Mouse (Mus musculus): ENCODE measurements around the gene Slx1b. TPM values are rescaled to one million over a fixed set of nuclear protein-coding genes. Genes with fewer than 3 reads are reported as not detected.
A peak's percentile ranks its signal among the peaks of the same experiment; 100 is the strongest.

Gene Slx1b
- total and polyA plus RNA-seq, 2 experiments from 2014 or later = 8.6 to 17.6 TPM

DNA sequence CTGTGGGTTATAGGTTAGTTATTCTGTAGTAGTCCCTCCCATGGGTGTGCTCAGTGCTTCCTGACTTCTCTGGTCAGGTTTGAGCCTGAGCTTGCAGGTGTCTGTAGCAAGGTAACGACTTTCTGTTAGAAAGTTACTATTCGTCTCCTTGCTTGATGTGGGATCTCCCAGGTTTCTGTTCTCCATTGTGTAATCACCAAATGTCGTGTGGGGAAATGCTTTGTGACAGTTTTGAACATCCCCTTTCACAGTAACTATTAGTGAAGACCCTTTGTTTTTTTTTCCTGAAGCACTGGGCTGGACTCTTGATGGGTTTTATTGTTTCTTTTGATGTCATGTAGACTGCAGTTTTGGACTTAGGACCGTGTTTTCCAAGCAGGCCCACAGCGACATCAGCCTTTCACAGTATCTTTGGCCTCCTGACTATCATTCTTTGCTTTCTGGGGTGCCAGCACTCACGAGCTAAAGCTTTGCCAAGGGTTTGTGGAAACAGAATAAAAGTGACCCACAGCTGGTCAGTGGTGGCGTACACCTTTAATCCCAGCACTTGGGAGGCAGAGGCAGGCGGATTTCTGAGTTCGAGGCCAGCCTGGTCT, 28.0 kb downstream of the Slx1b start:
- no peaks in the 10 kb centered on the region for H3K27me3 ChIP-seq (ENCODE audit: insufficient read depth, low read length)
- no peak for TF ChIP-seq CTCF (IDR thresholded peaks at IDR 0.05; ENCODE audit: low read depth)
- no peaks in the 10 kb centered on the region for H3K4me1 ChIP-seq (ENCODE audit: insufficient read depth, low read length)
- no peaks in the 10 kb centered on the region for H3K9me3 ChIP-seq (ENCODE audit: low read length)
- H3K36me3 ChIP-seq (ENCODE audit: insufficient read depth, low read length) = peaks cover 36% of the 10 kb centered on the region
- DNase-seq (ENCODE audit: low spot score) (no peak), ATAC-seq (no peak)
- WGBS = 85% methylated on average over 9 of the region's 9 CpGs
- H3K4me2 ChIP-seq (ENCODE audit: low read depth, low read length) = no peak overlapping the region
- no peak overlapping the region for H3K9ac ChIP-seq (replicated peaks; ENCODE audit: low read length)
- no peak overlapping the region for H3K27ac ChIP-seq
- H3K4me3 ChIP-seq (ENCODE audit: low read length) = no peak overlapping the region

DNA sequence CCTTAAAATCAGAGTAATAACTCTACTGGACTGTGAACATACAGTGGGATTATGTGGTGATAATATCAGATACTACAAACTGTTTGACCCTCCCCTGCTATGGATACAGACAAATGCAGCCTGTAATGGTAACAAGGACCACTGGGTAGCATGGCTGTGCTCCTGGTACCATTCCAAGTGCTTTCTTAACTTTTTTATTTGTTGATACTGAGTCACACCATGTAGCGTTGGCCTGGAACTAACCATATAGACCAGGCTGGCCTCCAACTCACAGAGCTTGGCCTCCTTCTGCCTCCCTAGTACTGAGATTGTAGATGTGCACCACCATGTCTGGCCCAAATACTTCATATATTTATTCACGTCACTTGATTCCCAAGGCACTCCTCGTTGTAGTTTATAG, 30.3 kb downstream of the Slx1b start:
- H3K9me3 ChIP-seq (ENCODE audit: low read length) = no peaks in the 10 kb centered on the region
- no peak for ATAC-seq
- no peak for TF ChIP-seq CTCF (IDR thresholded peaks at IDR 0.05; ENCODE audit: low read depth)
- no peak overlapping the region for H3K4me2 ChIP-seq (ENCODE audit: low read depth, low read length)
- no peaks in the 10 kb centered on the region for H3K4me1 ChIP-seq (ENCODE audit: insufficient read depth, low read length)
- no peaks in the 10 kb centered on the region for H3K27me3 ChIP-seq (ENCODE audit: insufficient read depth, low read length)
- no peak for DNase-seq (ENCODE audit: low spot score)
- H3K27ac ChIP-seq = no peak overlapping the region
- WGBS = 93% methylated on average over 3 of the region's 3 CpGs
- H3K36me3 ChIP-seq (ENCODE audit: insufficient read depth, low read length) = peaks cover 22% of the 10 kb centered on the region
- H3K9ac ChIP-seq (replicated peaks; ENCODE audit: low read length) = no peak overlapping the region
- H3K4me3 ChIP-seq (ENCODE audit: low read length) = no peak overlapping the region

DNA sequence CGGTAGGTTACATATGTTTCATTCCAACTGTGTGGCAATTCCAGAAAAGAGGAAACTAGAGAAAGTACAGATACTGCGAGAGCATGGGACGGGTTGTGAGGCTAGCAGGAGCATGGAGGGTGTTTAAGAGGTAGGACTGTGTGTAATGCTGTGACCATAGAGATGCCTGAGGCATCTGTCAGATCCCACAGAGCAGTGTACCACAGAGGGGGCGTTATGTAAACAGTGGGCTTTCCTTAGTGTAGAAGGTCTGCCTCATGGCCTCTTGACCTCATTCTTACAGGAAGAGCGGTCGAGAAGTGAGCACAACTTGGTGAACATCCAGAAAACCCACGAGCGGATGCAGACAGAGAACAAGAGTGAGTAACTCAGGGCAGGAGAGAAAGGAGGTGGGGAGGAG, 31.9 kb downstream of the Slx1b start:
- ATAC-seq (no peak), DNase-seq (ENCODE audit: low spot score) (no peak)
- H3K4me2 ChIP-seq (ENCODE audit: low read depth, low read length) = no peak overlapping the region
- no peak overlapping the region for H3K4me3 ChIP-seq (ENCODE audit: low read length)
- H3K9me3 ChIP-seq (ENCODE audit: low read length) = no peaks in the 10 kb centered on the region
- H3K9ac ChIP-seq (replicated peaks; ENCODE audit: low read length) = no peak overlapping the region
- WGBS = 72% methylated on average over 8 of the region's 8 CpGs
- no peaks in the 10 kb centered on the region for H3K27me3 ChIP-seq (ENCODE audit: insufficient read depth, low read length)
- H3K36me3 ChIP-seq (ENCODE audit: insufficient read depth, low read length) = peaks cover 21% of the 10 kb centered on the region
- H3K4me1 ChIP-seq (ENCODE audit: insufficient read depth, low read length) = no peaks in the 10 kb centered on the region
- H3K27ac ChIP-seq = no peak overlapping the region
- no peak for TF ChIP-seq CTCF (IDR thresholded peaks at IDR 0.05; ENCODE audit: low read depth)

DNA sequence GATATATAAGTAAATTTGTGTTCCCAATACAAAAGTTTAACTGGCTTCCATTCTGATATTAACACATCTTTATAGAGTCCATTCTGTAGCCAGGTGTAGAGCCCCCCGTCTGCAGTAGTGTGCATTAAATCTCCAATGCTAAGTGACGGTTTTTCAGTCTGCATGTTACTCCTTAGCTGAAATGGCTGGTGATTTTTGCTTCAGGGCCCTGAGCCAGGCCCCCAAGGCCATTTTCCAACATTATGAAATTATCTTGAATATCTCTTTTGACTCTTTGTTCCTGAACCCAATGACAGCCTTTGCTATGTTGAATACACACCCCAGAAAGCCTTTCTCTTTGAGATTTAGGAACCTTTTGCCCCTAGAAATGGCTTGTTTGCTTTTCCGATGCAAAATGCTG, 35.8 kb downstream of the Slx1b start:
- 92% methylated on average over 3 of the region's 3 CpGs for WGBS
- TF ChIP-seq CTCF (IDR thresholded peaks at IDR 0.05; ENCODE audit: low read depth) = no peak
- DNase-seq (ENCODE audit: low spot score) = no peak

GRCm38 (mm10) chr7:126657522-126657921, 38.1 kb downstream of the Slx1b start:
- Histone ChIP-seq H3K36me3 (ENCODE audit: insufficient read depth, low read length) (no peaks in the 10 kb centered on the region), H3K4me3 (ENCODE audit: low read length) (no peak overlapping the region), H3K27me3 (ENCODE audit: insufficient read depth, low read length) (no peaks in the 10 kb centered on the region), H3K9me3 (ENCODE audit: low read length) (no peaks in the 10 kb centered on the region), H3K4me2 (ENCODE audit: low read depth, low read length) (no peak overlapping the region), H3K27ac (no peak overlapping the region), H3K9ac (replicated peaks; ENCODE audit: low read length) (no peak overlapping the region), H3K4me1 (ENCODE audit: insufficient read depth, low read length) (no peaks in the 10 kb centered on the region)
- no peak for TF ChIP-seq CTCF (IDR thresholded peaks at IDR 0.05; ENCODE audit: low read depth)
- ATAC-seq (no peak), DNase-seq (ENCODE audit: low spot score) (peak; percentile 10)
- 91% methylated on average over 1 of the region's 1 CpGs for WGBS

More for the DNA sequence above, 35.8 kb downstream of the Slx1b start:
- Histone ChIP-seq H3K4me3 (ENCODE audit: low read length) (no peak overlapping the region), H3K27me3 (ENCODE audit: insufficient read depth, low read length) (no peaks in the 10 kb centered on the region), H3K9me3 (ENCODE audit: low read length) (no peaks in the 10 kb centered on the region), H3K36me3 (ENCODE audit: insufficient read depth, low read length) (peaks cover 3% of the 10 kb centered on the region; the same call in 1 of the 2 replicates), H3K27ac (no peak overlapping the region), H3K4me2 (ENCODE audit: low read depth, low read length) (no peak overlapping the region), H3K9ac (replicated peaks; ENCODE audit: low read length) (no peak overlapping the region), H3K4me1 (ENCODE audit: insufficient read depth, low read length) (no peaks in the 10 kb centered on the region)
- ATAC-seq = no peak

GRCm38 (mm10) chr7:126655695-126656094, 39.9 kb downstream of the Slx1b start:
- H3K9me3 ChIP-seq (ENCODE audit: low read length) = no peaks in the 10 kb centered on the region
- H3K4me3 ChIP-seq (ENCODE audit: low read length) = no peak overlapping the region
- no peak for DNase-seq (ENCODE audit: low spot score)
- no peaks in the 10 kb centered on the region for H3K36me3 ChIP-seq (ENCODE audit: insufficient read depth, low read length)
- ATAC-seq = no peak
- 93% methylated on average over 3 of the region's 3 CpGs for WGBS
- no peak overlapping the region for H3K27ac ChIP-seq
- no peaks in the 10 kb centered on the region for H3K27me3 ChIP-seq (ENCODE audit: insufficient read depth, low read length)
- no peak overlapping the region for H3K4me2 ChIP-seq (ENCODE audit: low read depth, low read length)
- no peaks in the 10 kb centered on the region for H3K4me1 ChIP-seq (ENCODE audit: insufficient read depth, low read length)
- TF ChIP-seq CTCF (IDR thresholded peaks at IDR 0.05; ENCODE audit: low read depth) = no peak
- H3K9ac ChIP-seq (replicated peaks; ENCODE audit: low read length) = no peak overlapping the region

- DNase-seq (ENCODE audit: low spot score) (no peak), ATAC-seq (no peak)
- H3K9ac ChIP-seq (replicated peaks; ENCODE audit: low read length) = no peak overlapping the region
- no peaks in the 10 kb centered on the region for H3K27me3 ChIP-seq (ENCODE audit: insufficient read depth, low read length)
- no peak overlapping the region for H3K27ac ChIP-seq
- no peaks in the 10 kb centered on the region for H3K9me3 ChIP-seq (ENCODE audit: low read length)
- H3K4me1 ChIP-seq (ENCODE audit: insufficient read depth, low read length) = no peaks in the 10 kb centered on the region; the same call in 1 of the 2 replicates
- H3K4me2 ChIP-seq (ENCODE audit: low read depth, low read length) = no peak overlapping the region
- no peaks in the 10 kb centered on the region for H3K36me3 ChIP-seq (ENCODE audit: insufficient read depth, low read length)
- no peak for TF ChIP-seq CTCF (IDR thresholded peaks at IDR 0.05; ENCODE audit: low read depth)
- no peak overlapping the region for H3K4me3 ChIP-seq (ENCODE audit: low read length)
- WGBS = 87% methylated on average over 2 of the region's 2 CpGs
Observed at GRCm38 (mm10) chr7:126653991-126654390, 41.6 kb downstream of the Slx1b start.
